Mouse (Mus musculus) testis, postnatal 10 days (tissue): ENCODE measurements at regions not wholly inside any gene's neighbourhood (a gene's known extent, or its start where the extent isn't known, plus 50 kb on each side); places are given as distances from the start of the nearest gene placed in this dataset.

Source experiments
- DNase-seq: peaks from one replicate; pipeline ENCODE4 v3.0.0; 2021; ENCODE audit warnings: low spot score

DNA sequence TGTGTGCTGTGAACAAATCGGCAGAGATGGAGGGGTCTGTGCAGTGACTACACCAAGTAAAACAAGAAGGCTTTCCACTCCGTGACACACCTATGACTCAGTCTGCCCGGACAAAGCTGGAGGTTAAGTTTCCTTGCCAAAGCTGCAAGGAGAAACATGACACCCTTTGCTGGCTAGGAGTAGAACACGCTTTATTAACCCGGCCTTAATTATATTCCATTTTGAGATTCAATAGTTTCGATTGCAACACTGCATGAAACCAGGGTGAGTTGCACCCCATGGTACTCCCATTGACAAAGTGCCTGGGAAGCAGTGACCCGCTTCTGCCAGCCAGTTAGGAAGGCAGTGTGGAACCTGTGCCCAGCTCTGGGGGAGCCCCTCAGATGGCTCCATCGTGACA, 256.2 kb upstream of the Gm26657 start:
- DNase-seq: no peak

DNA sequence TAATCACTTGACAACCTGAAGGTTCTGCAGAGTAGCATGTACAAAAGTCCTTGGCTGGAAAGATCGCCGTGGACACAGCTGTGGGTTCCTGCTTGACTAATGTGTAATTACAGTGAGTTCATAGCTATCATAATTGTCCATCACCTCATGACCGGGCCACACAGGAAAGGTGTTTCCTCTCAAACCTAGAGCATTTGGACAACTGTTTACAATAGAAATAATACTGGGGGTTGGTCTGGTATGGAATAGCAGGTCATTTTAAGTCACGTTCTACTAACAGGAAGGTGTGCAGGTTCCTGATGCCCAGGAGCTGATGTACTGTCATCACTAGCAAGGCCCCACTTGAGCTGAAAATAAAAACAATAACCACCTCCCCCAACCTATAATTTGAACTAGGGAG, 283.1 kb upstream of the Gm26657 start:
- no peak for DNase-seq

GRCm38 (mm10) chr4:56421575-56421974, 318.3 kb upstream of the Gm26657 start:
- DNase-seq: no peak

- DNase-seq: no peak
Observed at GRCm38 (mm10) chr4:56419122-56419913, 320.6 kb upstream of the Gm26657 start.

GRCm38 (mm10) chr4:56411024-56411636, 328.7 kb upstream of the Gm26657 start:
- no peak for DNase-seq

DNA sequence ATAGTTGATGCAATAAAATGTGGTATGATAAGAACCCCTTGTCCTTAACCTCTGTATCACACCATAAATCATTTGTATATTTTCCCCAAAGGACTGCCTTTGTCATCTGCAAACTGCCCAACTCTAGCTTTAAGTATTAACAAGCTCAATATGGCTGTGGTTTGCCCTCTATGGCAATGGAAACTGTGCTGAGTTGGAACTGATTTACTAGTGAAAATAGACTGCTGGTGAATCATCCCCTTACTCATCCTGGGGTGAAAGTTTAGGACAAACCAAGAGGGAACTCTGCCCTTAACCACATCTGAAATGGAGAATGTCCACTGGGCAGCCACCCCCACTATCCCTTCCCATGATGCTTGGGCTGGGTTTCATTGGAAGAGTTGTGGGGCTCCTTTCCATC, 346.1 kb upstream of the Gm26657 start:
- no peak for DNase-seq

GRCm38 (mm10) chr4:56387051-56387450, 352.8 kb upstream of the Gm26657 start:
- DNase-seq: no peak

DNA sequence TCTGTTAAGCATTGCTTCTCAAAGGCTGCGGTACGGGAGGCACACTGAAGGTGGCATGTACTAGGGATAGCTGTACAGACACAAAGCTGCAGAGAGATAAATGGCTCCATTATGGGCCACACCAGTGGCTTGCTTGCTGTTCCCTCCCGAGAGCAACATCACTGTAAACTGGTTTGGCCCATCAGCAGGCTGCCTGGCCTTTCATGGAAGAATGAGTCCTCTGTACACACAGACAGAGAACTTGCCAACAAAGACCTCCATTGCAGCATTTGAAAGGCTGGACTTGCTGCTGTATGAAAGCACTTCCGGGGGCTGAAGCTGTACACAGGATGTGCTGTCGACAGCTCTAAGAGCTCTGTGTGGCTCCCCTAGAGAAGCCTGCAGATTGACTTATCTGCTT, 364.1 kb upstream of the Gm26657 start:
- no peak for DNase-seq

DNA sequence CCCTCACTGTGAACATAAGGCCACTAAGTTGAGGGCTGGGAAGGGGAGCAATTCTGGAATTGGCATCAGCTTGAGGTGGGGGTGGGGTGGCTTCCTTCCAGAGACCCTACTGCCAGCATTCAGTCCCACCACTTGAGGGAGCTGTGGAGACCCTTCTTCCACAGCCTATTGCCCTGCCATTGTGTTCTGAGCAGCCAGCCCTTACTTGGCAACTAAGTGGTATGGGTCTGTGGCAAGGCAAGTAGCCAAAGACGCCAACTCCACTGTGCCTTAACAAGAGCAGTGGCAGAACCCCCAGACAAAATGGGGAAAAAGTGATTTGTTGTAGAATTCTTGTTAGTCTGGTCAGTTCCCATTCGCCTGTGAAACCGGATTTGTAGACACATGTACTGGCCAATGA, 365.4 kb upstream of the Gm26657 start:
- no peak for DNase-seq

DNA sequence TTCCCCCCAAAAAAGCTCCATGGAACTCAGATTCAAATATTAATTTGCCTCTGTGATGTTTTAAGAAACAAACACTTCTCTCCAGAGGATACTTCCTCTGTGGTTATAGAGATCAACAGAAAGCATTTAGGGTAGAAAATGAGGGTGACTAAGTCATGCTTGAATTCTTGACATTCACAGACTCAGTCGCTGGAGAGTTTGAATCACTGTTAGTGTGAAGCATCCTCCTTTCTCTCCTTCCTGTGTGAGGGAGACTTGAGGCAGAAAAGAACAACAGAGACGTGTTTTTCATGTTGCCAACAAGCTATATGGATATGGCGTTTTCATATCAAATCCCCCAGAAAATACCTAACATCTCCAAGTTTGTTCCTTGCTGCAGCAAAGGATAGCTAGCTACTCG, 366.1 kb upstream of the Gm26657 start:
- no peak for DNase-seq

- no peak for DNase-seq
Observed at GRCm38 (mm10) chr4:56373167-56373566, 366.7 kb upstream of the Gm26657 start.

- DNase-seq: no peak
Observed at GRCm38 (mm10) chr4:56372711-56373110, 367.2 kb upstream of the Gm26657 start.

GRCm38 (mm10) chr4:56364594-56364993, 375.3 kb upstream of the Gm26657 start:
- DNase-seq: no peak

DNA sequence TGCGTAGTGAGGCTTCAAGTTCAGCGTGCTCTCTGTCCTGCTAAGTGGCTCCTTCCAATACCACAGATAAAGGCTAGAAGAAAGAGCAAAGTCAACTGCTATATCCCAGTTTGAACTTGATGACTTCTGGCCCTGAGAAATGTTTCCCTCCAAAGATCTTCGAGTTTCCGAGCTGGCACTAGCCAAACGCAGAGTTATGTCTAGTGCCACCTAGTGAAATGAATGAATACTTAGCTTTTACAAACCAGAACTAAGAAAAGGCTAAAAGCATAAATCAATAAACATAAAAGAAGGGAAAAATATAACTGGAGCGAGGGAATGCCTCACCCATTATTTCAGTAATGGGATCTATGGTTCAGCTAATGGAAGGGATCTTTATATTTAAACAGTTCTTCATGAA, 377.7 kb upstream of the Gm26657 start:
- DNase-seq: no peak

GRCm38 (mm10) chr4:56349216-56349615, 390.7 kb upstream of the Gm26657 start:
- no peak for DNase-seq

- no peak for DNase-seq
Observed at GRCm38 (mm10) chr4:56325156-56325555, 414.7 kb upstream of the Gm26657 start.

DNA sequence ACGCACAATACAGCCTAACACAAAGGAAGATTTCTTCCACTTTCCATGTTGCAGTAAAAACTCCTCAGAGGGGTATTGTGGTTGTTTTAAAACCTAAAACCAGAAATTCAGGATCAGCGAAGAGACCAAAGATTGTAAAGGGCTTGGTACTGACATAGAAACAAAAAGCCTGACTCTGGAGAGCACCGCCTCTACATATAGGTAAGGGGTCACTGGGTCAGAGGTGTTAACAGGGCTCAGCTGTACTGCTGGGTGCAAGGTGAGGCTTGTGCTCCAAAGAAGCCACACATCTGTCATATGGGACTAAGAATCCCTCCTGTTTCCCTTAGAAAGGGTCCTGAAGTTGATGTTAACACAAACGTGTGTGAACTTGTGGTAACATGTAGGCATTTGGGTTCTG, 420.7 kb upstream of the Gm26657 start:
- no peak for DNase-seq

- no peak for DNase-seq
Observed at GRCm38 (mm10) chr4:56305664-56306330, 434.1 kb upstream of the Gm26657 start.

- DNase-seq: no peak
Observed at GRCm38 (mm10) chr4:56304275-56304674, 435.6 kb upstream of the Gm26657 start.

DNA sequence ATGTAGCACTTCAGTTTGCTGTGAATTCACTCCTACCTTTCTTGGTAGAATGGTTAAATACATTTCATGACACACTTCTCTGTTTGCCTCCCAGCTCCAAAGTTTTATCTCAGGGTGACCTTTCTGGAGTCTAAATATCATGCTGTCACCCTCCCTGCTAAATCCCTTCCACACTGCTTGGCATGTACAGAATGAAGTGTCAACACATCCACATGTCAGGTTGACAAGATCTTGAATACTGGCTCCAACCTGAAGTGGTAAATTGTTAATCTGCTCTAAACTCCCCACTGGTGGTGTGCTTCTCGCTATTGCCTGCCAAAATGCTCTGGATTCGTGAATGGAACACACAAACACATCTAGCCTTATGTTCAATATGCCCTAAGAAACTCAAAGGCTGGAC, 451.9 kb upstream of the Gm26657 start:
- no peak for DNase-seq

GRCm38 (mm10) chr4:56284490-56284889, 455.4 kb upstream of the Gm26657 start:
- no peak for DNase-seq

- DNase-seq: no peak
Observed at GRCm38 (mm10) chr4:56275836-56276235, 464.0 kb upstream of the Gm26657 start.

GRCm38 (mm10) chr4:56271390-56271789, 468.5 kb upstream of the Gm26657 start:
- DNase-seq: no peak
